Mouse (Mus musculus): ENCODE data around the gene Uxs1. TPM values are rescaled to one million over a fixed set of nuclear protein-coding genes. Genes with fewer than 3 reads are reported as not detected.

The Uxs1 gene
- polyA plus RNA-seq, 1 experiment from 2014 or later, result 33.6 TPM

GRCm38 (mm10) chr1:43819091-43819490 is 8.5 kb downstream of the Uxs1 start:
- Histone ChIP-seq H3K9ac (ENCODE audit: low read depth, low read length) (no peak overlapping the region), H3K36me3 (ENCODE audit: control insufficient read depth, insufficient read depth, low read length) (no peaks in the 10 kb centered on the region)
- ATAC-seq (ENCODE audit: low read depth), result no peak

DNA sequence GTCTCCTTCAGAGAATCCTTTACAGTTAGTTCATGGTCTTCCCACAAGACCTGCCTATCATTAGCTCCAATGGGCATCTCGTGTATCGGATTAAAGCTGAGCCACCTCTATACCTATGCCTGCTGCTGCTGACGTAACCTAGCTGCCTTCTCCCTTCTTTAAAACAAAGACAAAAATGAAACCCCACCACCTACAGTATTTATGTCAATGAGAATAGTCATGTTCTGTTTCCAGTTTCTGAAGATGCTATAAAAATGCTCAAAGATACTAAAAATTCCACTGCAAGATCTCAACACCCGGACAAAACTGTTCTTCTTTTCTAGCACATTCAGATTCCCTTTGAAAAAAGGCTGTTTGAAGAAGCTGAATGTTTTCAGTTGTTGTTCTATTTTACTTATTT is 9.2 kb downstream of the Uxs1 start:
- Histone ChIP-seq H3K9me3 (ENCODE audit: control insufficient read depth, low read length) (no peaks in the 10 kb centered on the region), H3K4me3 (ENCODE audit: low read depth, low read length) (no peak overlapping the region), H3K27ac (replicated peaks; ENCODE audit: low read depth, low read length) (no peak overlapping the region), H3K27me3 (replicated peaks; ENCODE audit: control insufficient read depth, insufficient read depth, low read length) (no peaks in the 10 kb centered on the region), H3K36me3 (ENCODE audit: control insufficient read depth, insufficient read depth, low read length) (no peaks in the 10 kb centered on the region), H3K4me1 (ENCODE audit: control insufficient read depth, insufficient read depth, low read length) (0 out of 2 replicates have a peak, but pooled peaks cover 3% of the 10 kb centered on the region), H3K4me2 (ENCODE audit: low read depth, low read length) (no peak overlapping the region), H3K9ac (ENCODE audit: low read depth, low read length) (no peak overlapping the region)
- 87% methylated on average over 4 of the region's 4 CpGs for WGBS
- DNase-seq (ENCODE audit: low spot score), result no peak
- no peak for ATAC-seq (ENCODE audit: low read depth)

More at GRCm38 (mm10) chr1:43819091-43819490, 8.5 kb downstream of the Uxs1 start:
- Histone ChIP-seq H3K4me3 (ENCODE audit: low read depth, low read length) (no peak overlapping the region), H3K27me3 (replicated peaks; ENCODE audit: control insufficient read depth, insufficient read depth, low read length) (no peaks in the 10 kb centered on the region), H3K27ac (replicated peaks; ENCODE audit: low read depth, low read length) (no peak overlapping the region), H3K4me2 (ENCODE audit: low read depth, low read length) (no peak overlapping the region), H3K4me1 (ENCODE audit: control insufficient read depth, insufficient read depth, low read length) (0 out of 2 replicates have a peak, but pooled peaks cover 3% of the 10 kb centered on the region), H3K9me3 (ENCODE audit: control insufficient read depth, low read length) (no peaks in the 10 kb centered on the region)
- 85% methylated on average over 2 of the region's 2 CpGs for WGBS
- DNase-seq (ENCODE audit: low spot score), result no peak

DNA sequence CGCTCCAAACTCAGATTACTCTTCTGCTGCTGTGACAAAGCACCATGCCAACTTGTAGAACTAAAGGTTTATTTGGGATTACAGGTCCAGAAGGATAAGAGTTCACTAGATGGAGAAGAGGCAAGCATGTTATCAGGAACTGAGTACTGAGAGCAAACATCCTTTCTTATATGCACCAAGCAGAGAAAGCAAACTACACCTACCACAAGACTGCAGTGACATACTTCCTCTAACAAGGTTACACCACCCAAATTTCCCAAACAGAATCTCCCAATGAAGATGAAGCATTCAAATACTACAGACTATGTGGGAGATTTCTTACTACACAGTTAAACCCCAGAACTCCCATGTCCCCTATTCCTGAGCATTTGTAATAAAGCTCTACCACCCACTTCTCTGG is 15.8 kb downstream of the Uxs1 start:
- Histone ChIP-seq H3K27ac (replicated peaks; ENCODE audit: low read depth, low read length) (no peak overlapping the region), H3K4me3 (ENCODE audit: low read depth, low read length) (no peak overlapping the region), H3K9ac (ENCODE audit: low read depth, low read length) (no peak overlapping the region), H3K4me1 (ENCODE audit: control insufficient read depth, insufficient read depth, low read length) (no peaks in the 10 kb centered on the region; the same call in 1 of the 2 replicates), H3K9me3 (ENCODE audit: control insufficient read depth, low read length) (0 out of 2 replicates have a peak, but pooled peaks cover 4% of the 10 kb centered on the region), H3K36me3 (ENCODE audit: control insufficient read depth, insufficient read depth, low read length) (no peaks in the 10 kb centered on the region), H3K4me2 (ENCODE audit: low read depth, low read length) (no peak overlapping the region), H3K27me3 (replicated peaks; ENCODE audit: control insufficient read depth, insufficient read depth, low read length) (no peaks in the 10 kb centered on the region)
- DNase-seq (ENCODE audit: low spot score) (no peak), ATAC-seq (ENCODE audit: low read depth) (no peak)
- WGBS, result 97% methylated on average over 1 of the region's 1 CpGs

- Histone ChIP-seq H3K27me3 (replicated peaks; ENCODE audit: control insufficient read depth, insufficient read depth, low read length) (no peaks in the 10 kb centered on the region), H3K36me3 (ENCODE audit: control insufficient read depth, insufficient read depth, low read length) (no peaks in the 10 kb centered on the region), H3K4me2 (ENCODE audit: low read depth, low read length) (no peak overlapping the region), H3K4me1 (ENCODE audit: control insufficient read depth, insufficient read depth, low read length) (no peaks in the 10 kb centered on the region; the same call in 1 of the 2 replicates), H3K9ac (ENCODE audit: low read depth, low read length) (no peak overlapping the region), H3K9me3 (ENCODE audit: control insufficient read depth, low read length) (0 out of 2 replicates have a peak, but pooled peaks cover 4% of the 10 kb centered on the region), H3K4me3 (ENCODE audit: low read depth, low read length) (no peak overlapping the region), H3K27ac (replicated peaks; ENCODE audit: low read depth, low read length) (no peak overlapping the region)
- WGBS, result 86% methylated on average over 3 of the region's 3 CpGs
- DNase-seq (ENCODE audit: low spot score) (no peak), ATAC-seq (ENCODE audit: low read depth) (no peak)
Observed at GRCm38 (mm10) chr1:43811055-43811454, 16.5 kb downstream of the Uxs1 start.

DNA sequence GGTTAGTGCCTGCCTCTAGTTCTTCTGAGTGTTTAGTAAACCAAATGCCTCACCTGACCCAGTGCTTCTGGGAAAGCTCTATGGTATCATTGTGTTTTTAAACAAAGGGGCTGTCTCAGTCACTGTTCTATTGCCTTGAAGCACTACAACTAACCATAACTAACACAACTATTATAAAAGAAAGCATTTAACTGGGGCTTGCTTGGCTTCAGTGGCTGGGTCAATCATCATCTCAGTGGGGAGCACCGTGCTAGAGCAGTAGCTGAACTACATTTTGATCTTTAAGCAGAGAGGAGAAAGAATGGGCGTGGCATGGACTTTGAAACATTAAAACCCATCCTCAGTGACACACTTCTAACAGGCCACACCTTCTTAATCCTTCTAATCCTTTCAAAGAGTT is 18.2 kb downstream of the Uxs1 start:
- ATAC-seq (ENCODE audit: low read depth) (no peak), DNase-seq (ENCODE audit: low spot score) (no peak)
- H3K9me3 ChIP-seq (ENCODE audit: control insufficient read depth, low read length), result 0 out of 2 replicates have a peak, but pooled peaks cover 4% of the 10 kb centered on the region
- no peaks in the 10 kb centered on the region for H3K27me3 ChIP-seq (replicated peaks; ENCODE audit: control insufficient read depth, insufficient read depth, low read length)
- H3K36me3 ChIP-seq (ENCODE audit: control insufficient read depth, insufficient read depth, low read length), result no peaks in the 10 kb centered on the region
- no peak overlapping the region for H3K4me2 ChIP-seq (ENCODE audit: low read depth, low read length)
- WGBS, result 88% methylated on average over 2 of the region's 2 CpGs
- no peak overlapping the region for H3K4me3 ChIP-seq (ENCODE audit: low read depth, low read length)
- no peak overlapping the region for H3K27ac ChIP-seq (replicated peaks; ENCODE audit: low read depth, low read length)
- H3K9ac ChIP-seq (ENCODE audit: low read depth, low read length), result no peak overlapping the region
- H3K4me1 ChIP-seq (ENCODE audit: control insufficient read depth, insufficient read depth, low read length), result no peaks in the 10 kb centered on the region; the same call in 1 of the 2 replicates

- H3K36me3 ChIP-seq (ENCODE audit: control insufficient read depth, insufficient read depth, low read length), result peaks cover 37% of the 10 kb centered on the region
- no peak for DNase-seq (ENCODE audit: low spot score)
- no peaks in the 10 kb centered on the region; the same call in 1 of the 2 replicates for H3K4me1 ChIP-seq (ENCODE audit: control insufficient read depth, insufficient read depth, low read length)
- H3K4me2 ChIP-seq (ENCODE audit: low read depth, low read length), result no peak overlapping the region
- H3K9me3 ChIP-seq (ENCODE audit: control insufficient read depth, low read length), result no peaks in the 10 kb centered on the region
- H3K27ac ChIP-seq (replicated peaks; ENCODE audit: low read depth, low read length), result no peak overlapping the region
- no peak overlapping the region for H3K9ac ChIP-seq (ENCODE audit: low read depth, low read length)
- no peak overlapping the region for H3K4me3 ChIP-seq (ENCODE audit: low read depth, low read length)
- WGBS, result 93% methylated on average over 1 of the region's 1 CpGs
- H3K27me3 ChIP-seq (replicated peaks; ENCODE audit: control insufficient read depth, insufficient read depth, low read length), result no peaks in the 10 kb centered on the region
- ATAC-seq (ENCODE audit: low read depth), result no peak
Observed at GRCm38 (mm10) chr1:43803906-43804474, 23.6 kb downstream of the Uxs1 start.

DNA sequence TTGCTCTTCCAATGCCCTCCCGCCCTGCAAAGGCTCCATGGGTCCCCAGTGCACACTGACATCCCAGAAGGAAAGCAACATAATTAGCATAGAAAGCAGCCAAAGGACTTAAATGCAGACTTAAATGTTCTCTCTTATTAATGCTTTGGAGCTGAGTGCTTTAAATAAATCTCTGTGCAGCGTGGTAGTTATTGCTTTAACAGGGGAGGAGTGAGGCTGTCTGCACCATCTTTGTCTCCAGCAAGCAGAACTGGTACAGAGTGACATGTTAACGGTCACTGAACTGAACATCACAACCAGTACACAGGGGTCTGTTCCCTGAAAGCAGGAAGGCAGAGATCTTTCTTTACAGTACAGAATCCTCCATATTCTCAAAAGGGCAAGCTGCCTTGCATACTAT is 29.6 kb downstream of the Uxs1 start:
- Histone ChIP-seq H3K36me3 (ENCODE audit: control insufficient read depth, insufficient read depth, low read length) (peaks cover 34% of the 10 kb centered on the region), H3K9me3 (ENCODE audit: control insufficient read depth, low read length) (no peaks in the 10 kb centered on the region), H3K4me3 (ENCODE audit: low read depth, low read length) (no peak overlapping the region), H3K4me2 (ENCODE audit: low read depth, low read length) (no peak overlapping the region), H3K27ac (replicated peaks; ENCODE audit: low read depth, low read length) (no peak overlapping the region), H3K9ac (ENCODE audit: low read depth, low read length) (no peak overlapping the region), H3K4me1 (ENCODE audit: control insufficient read depth, insufficient read depth, low read length) (no peaks in the 10 kb centered on the region), H3K27me3 (replicated peaks; ENCODE audit: control insufficient read depth, insufficient read depth, low read length) (no peaks in the 10 kb centered on the region)
- no peak for ATAC-seq (ENCODE audit: low read depth)
- DNase-seq (ENCODE audit: low spot score), result no peak
- WGBS, result 81% methylated on average over 3 of the region's 3 CpGs

- H3K27ac ChIP-seq (replicated peaks; ENCODE audit: low read depth, low read length), result no peak overlapping the region
- WGBS, result 87% methylated on average over 2 of the region's 2 CpGs
- DNase-seq (ENCODE audit: low spot score) (no peak), ATAC-seq (ENCODE audit: low read depth) (no peak)
- no peaks in the 10 kb centered on the region for H3K4me1 ChIP-seq (ENCODE audit: control insufficient read depth, insufficient read depth, low read length)
- H3K36me3 ChIP-seq (ENCODE audit: control insufficient read depth, insufficient read depth, low read length), result 0 out of 2 replicates have a peak, but pooled peaks cover 6% of the 10 kb centered on the region
- no peak overlapping the region for H3K9ac ChIP-seq (ENCODE audit: low read depth, low read length)
- no peaks in the 10 kb centered on the region for H3K9me3 ChIP-seq (ENCODE audit: control insufficient read depth, low read length)
- H3K4me3 ChIP-seq (ENCODE audit: low read depth, low read length), result no peak overlapping the region
- no peak overlapping the region for H3K4me2 ChIP-seq (ENCODE audit: low read depth, low read length)
- no peaks in the 10 kb centered on the region for H3K27me3 ChIP-seq (replicated peaks; ENCODE audit: control insufficient read depth, insufficient read depth, low read length)
Observed at GRCm38 (mm10) chr1:43789765-43790164, 37.8 kb downstream of the Uxs1 start.

DNA sequence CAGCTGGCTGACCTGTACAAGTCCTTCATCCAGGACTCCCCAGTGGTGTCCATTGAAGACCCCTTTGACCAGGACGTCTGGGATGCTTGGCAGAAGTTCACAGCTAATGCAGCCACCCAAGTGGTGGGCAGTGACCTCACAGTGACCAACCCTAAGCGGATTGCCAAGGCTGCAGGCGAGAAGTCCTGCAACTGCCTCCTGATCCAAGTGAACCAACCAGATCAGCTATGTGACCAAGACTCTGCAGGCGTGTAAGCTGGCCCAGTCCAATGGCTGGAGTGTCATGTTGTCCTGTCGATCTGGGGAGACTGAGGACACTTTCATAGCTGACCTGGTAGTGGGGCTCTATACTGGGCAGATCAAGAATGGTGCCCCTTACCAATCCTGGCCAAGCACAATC is 40.9 kb downstream of the Uxs1 start:
- no peaks in the 10 kb centered on the region for H3K4me1 ChIP-seq (ENCODE audit: control insufficient read depth, insufficient read depth, low read length)
- H3K9ac ChIP-seq (ENCODE audit: low read depth, low read length), result no peak overlapping the region
- no peaks in the 10 kb centered on the region for H3K9me3 ChIP-seq (ENCODE audit: control insufficient read depth, low read length)
- DNase-seq (ENCODE audit: low spot score) (no peak), ATAC-seq (ENCODE audit: low read depth) (no peak)
- 0 out of 2 replicates have a peak, but pooled peaks cover 6% of the 10 kb centered on the region for H3K36me3 ChIP-seq (ENCODE audit: control insufficient read depth, insufficient read depth, low read length)
- H3K27ac ChIP-seq (replicated peaks; ENCODE audit: low read depth, low read length), result no peak overlapping the region
- no peak overlapping the region for H3K4me2 ChIP-seq (ENCODE audit: low read depth, low read length)
- no peak overlapping the region for H3K4me3 ChIP-seq (ENCODE audit: low read depth, low read length)
- 91% methylated on average over 5 of the region's 5 CpGs for WGBS
- no peaks in the 10 kb centered on the region for H3K27me3 ChIP-seq (replicated peaks; ENCODE audit: control insufficient read depth, insufficient read depth, low read length)

Data from embryonic facial prominence, embryonic 14.5 days (tissue).